ENCODE assay signal across 11 mouse cellular contexts in genomic region chr15:27405721-27406161, GRCm38 (mm10).
DNase-seq lines count a peak whose midpoint lies in the region; ATAC-seq and TF ChIP-seq lines count a peak whose summit lies in the region.
"Had no signal": no experiment of that assay in that cellular context is flagged by ENCODE, and none has a peak within 500 bp of the region (broad histone marks: within the 10 kb centered on the region; RNA-seq: fewer than 3 reads in every experiment).

No protein-coding gene starts in this region.

- no peak overlapping the region for H3K4me3 ChIP-seq in kidney, postnatal 0 days (replicated peaks; ENCODE audit: low read depth, low read length)
- no peak overlapping the region for H3K4me3 ChIP-seq in kidney, adult 2 months (ENCODE audit: insufficient read depth, low read depth, low read length)
- H3K4me3 ChIP-seq in limb, embryonic 13.5 days, result no peak overlapping the region
- no peak overlapping the region for H3K4me3 ChIP-seq in liver, embryonic 12.5 days
- H3K4me3 ChIP-seq: forebrain, embryonic 13.5 days; liver, embryonic 13.5 days had no signal

- no peaks in the 10 kb centered on the region for H3K36me3 ChIP-seq in kidney, postnatal 0 days (ENCODE audit: insufficient read depth, low read length)
- no peaks in the 10 kb centered on the region for H3K36me3 ChIP-seq in kidney, adult 2 months (ENCODE audit: control insufficient read depth, insufficient read depth, low read length)
- H3K36me3 ChIP-seq in limb, embryonic 13.5 days, result no peaks in the 10 kb centered on the region
- H3K36me3 ChIP-seq in liver, embryonic 12.5 days, result no peaks in the 10 kb centered on the region
- H3K36me3 ChIP-seq: G1E; liver, embryonic 13.5 days had no signal

- no peak for TF ChIP-seq CTCF in kidney, postnatal 0 days (IDR thresholded peaks at IDR 0.05; ENCODE audit: low read depth)
- no peak for TF ChIP-seq CTCF in kidney, adult 2 months (conservative IDR thresholded peaks at IDR 0.05; ENCODE audit: insufficient read depth, insufficient read length, low read depth, low read length)

- peak overlapping the region; percentile 37 for H3K4me2 ChIP-seq in kidney, postnatal 0 days (ENCODE audit: low read length)
- H3K4me2 ChIP-seq in limb, embryonic 13.5 days (replicated peaks), result no peak overlapping the region
- H3K4me2 ChIP-seq in liver, embryonic 12.5 days, result no peak overlapping the region
- H3K4me2 ChIP-seq: forebrain, embryonic 13.5 days; liver, embryonic 13.5 days had no signal

- H3K9ac ChIP-seq in kidney, postnatal 0 days (ENCODE audit: low read depth, low read length), result no peak overlapping the region
- no peak overlapping the region for H3K9ac ChIP-seq in limb, embryonic 13.5 days
- no peak overlapping the region for H3K9ac ChIP-seq in liver, embryonic 12.5 days
- H3K9ac ChIP-seq: forebrain, embryonic 13.5 days; liver, embryonic 13.5 days had no signal

- ATAC-seq in kidney, postnatal 0 days (replicated peaks; ENCODE audit: low FRiP score, low read depth), result peak; percentile 61
- 0 out of 2 replicates have a peak, but pooled peaks have one; percentile 19 for ATAC-seq in limb, embryonic 13.5 days (ENCODE audit: low FRiP score, low read depth)
- no peak for ATAC-seq in liver, embryonic 12.5 days
- ATAC-seq: forebrain, embryonic 13.5 days had no signal

- H3K9me3 ChIP-seq in kidney, postnatal 0 days (replicated peaks; ENCODE audit: low read length), result no peaks in the 10 kb centered on the region
- no peaks in the 10 kb centered on the region for H3K9me3 ChIP-seq in limb, embryonic 13.5 days
- no peaks in the 10 kb centered on the region for H3K9me3 ChIP-seq in liver, embryonic 12.5 days (replicated peaks)
- H3K9me3 ChIP-seq: forebrain, embryonic 13.5 days; G1E; liver, embryonic 13.5 days had no signal

- TF ChIP-seq POLR2A in kidney, adult 2 months (IDR thresholded peaks at IDR 0.05; ENCODE audit: low read depth, low read length), result no peak

- no peaks in the 10 kb centered on the region for H3K4me1 ChIP-seq in kidney, postnatal 0 days (replicated peaks; ENCODE audit: insufficient read depth, low read length)
- H3K4me1 ChIP-seq in kidney, adult 2 months (ENCODE audit: control insufficient read depth, insufficient read depth, low read length), result no peaks in the 10 kb centered on the region
- H3K4me1 ChIP-seq in limb, embryonic 13.5 days, result peaks cover 8% of the 10 kb centered on the region; the same call in 1 of the 2 replicates
- no peaks in the 10 kb centered on the region for H3K4me1 ChIP-seq in liver, embryonic 12.5 days
- H3K4me1 ChIP-seq: forebrain, embryonic 13.5 days; liver, embryonic 13.5 days had no signal

- no peak overlapping the region for H3K27ac ChIP-seq in kidney, postnatal 0 days
- no peak overlapping the region for H3K27ac ChIP-seq in kidney, adult 2 months (ENCODE audit: insufficient read depth, low read depth, low read length)
- no peak overlapping the region for H3K27ac ChIP-seq in limb, embryonic 13.5 days
- H3K27ac ChIP-seq in liver, embryonic 12.5 days, result no peak overlapping the region
- H3K27ac ChIP-seq: forebrain, embryonic 13.5 days; liver, embryonic 13.5 days had no signal

- no peaks in the 10 kb centered on the region for H3K27me3 ChIP-seq in kidney, postnatal 0 days (ENCODE audit: insufficient read depth, low read length)
- no peaks in the 10 kb centered on the region for H3K27me3 ChIP-seq in kidney, adult 2 months (replicated peaks; ENCODE audit: control insufficient read depth, insufficient read depth, low read length)
- H3K27me3 ChIP-seq in limb, embryonic 13.5 days, result no peaks in the 10 kb centered on the region
- no peaks in the 10 kb centered on the region for H3K27me3 ChIP-seq in liver, embryonic 12.5 days (replicated peaks)
- H3K27me3 ChIP-seq: forebrain, embryonic 13.5 days; liver, embryonic 13.5 days had no signal

- 47% methylated on average over 20 of the region's 20 CpGs for WGBS in kidney, postnatal 0 days
- WGBS in kidney, adult 2 months, result 47% methylated on average over 20 of the region's 20 CpGs
- 74% methylated on average over 20 of the region's 20 CpGs for WGBS in limb, embryonic 13.5 days
- WGBS in liver, embryonic 12.5 days (ENCODE audit: insufficient replicate concordance), result 75% methylated on average over 20 of the region's 20 CpGs

- peak; percentile 40 for DNase-seq in kidney, postnatal 0 days (ENCODE audit: low spot score)
- no peak for DNase-seq in kidney, adult 2 months
- DNase-seq in adrenal gland, postnatal 14 days, result peak; percentile 28
- DNase-seq in gastrocnemius, postnatal 25 days, result peak; percentile 43
- DNase-seq in cerebellum, postnatal 4 days (ENCODE audit: low spot score in 2 of 2), result no peak
- DNase-seq in lung, postnatal 25 days (ENCODE audit: low spot score), result no peak
- DNase-seq: liver, embryonic 13.5 days had no signal

Comparison
In these comparisons a context has a peak if more than half of its experiments do, and no peak if none do; other contexts are left out.
1. DNase-seq: peak in kidney, postnatal 0 days (single experiment), adrenal gland, postnatal 14 days (single experiment) and gastrocnemius, postnatal 25 days (single experiment); none in kidney, adult 2 months (single experiment), cerebellum, postnatal 4 days (0 of 2) and lung, postnatal 25 days (single experiment).